Mouse (Mus musculus): ENCODE results near the gene Usp44. TPM values are rescaled to one million over a fixed set of nuclear protein-coding genes. Genes with fewer than 3 reads are reported as not detected.

Gene Usp44
- 0.15 and 0.16 TPM in 2 replicates for polyA plus RNA-seq (2012; rRNA removed)

DNA sequence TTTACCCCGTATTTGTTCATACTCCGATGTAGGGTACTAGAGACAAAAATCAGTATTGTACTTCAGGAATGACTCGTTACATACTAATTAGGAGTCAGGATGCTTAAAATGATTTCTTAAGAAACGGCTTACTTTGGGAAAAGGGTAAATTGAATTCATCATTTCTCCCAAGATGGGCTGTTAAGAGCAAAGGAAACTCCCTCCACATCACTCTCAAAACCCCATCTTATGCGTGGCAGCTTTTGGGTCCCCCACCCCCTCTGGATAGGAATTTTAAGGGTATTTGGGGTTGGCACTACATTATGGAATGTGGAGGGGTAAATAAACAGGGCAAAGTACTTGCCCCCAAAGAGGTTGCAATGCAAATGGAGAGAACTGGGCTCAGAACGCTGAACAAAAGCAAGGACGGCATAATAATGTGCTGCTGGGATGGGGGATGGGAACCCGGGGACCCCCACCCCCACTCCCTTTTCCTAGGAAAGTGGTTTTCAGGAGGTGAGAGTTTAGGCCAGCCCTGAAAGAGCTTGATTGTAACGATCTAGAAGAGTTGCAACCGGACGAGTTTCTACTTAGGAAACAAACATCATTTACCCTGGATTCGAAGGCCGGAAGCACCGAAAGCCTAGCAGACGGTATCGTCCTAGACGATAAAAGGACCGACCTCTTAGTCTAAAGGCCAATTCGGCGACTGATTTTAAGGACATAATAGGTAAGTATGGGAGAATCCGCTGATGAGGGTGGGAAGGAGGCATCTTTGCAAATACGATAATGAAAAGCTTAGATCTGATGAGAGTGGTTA lies at the start of gene Usp44:
TSS of gene Usp44 (plus strand) at position 625 of the 799 bp plus-strand sequence.

DNA sequence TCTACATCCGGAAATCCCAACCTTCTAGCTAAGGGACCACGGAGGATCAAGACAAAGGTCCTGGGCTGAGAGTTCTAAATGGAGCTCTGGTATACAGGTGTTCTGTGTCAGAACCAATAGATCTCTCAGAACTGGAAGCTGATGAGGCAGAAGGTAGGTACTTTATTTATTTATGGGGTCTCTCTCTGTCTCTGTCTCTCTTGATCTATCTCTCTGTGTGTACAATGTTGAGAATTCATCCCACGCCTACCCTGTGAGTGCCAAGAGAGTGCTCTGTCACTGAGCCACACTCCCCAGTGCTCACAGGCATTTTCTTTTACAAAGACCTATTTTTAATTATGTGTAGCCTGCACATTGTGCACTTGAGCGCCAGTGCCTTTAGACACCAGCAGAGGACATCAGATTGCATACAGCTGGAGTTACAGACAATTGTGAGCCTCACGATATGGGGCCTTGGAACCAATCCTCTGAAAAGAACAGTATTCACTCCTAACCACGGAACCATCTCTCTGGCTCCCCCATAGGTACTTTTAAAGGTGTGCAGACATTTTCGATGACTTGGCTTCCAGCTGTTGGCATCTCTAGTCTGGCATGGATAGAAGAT lies 65.8 kb downstream of the Usp44 start, which contains the start of gene Metap2:
TSS of gene Metap2 (minus strand) at position 51 of the 604 bp plus-strand sequence.

Other genes with a start within 250 kb of the Usp44 start
- 117 and 123 TPM in 2 replicates for gene Snrpf, start 241.8 kb upstream of the Usp44 start, polyA plus RNA-seq (2012; rRNA removed)
- 2.7 and 2.9 TPM in 2 replicates for gene Ntn4, start 190.9 kb upstream of the Usp44 start, polyA plus RNA-seq (2012; rRNA removed)
- gene Metap2, start 65.5 kb downstream of the Usp44 start, polyA plus RNA-seq (2012; rRNA removed): 149 and 152 TPM in 2 replicates
- 45.6 and 47.4 TPM in 2 replicates for gene Vezt, start 204.3 kb downstream of the Usp44 start, polyA plus RNA-seq (2012; rRNA removed)
- gene Fgd6, start 204.4 kb downstream of the Usp44 start, polyA plus RNA-seq (2012; rRNA removed): 2.7 and 3.0 TPM in 2 replicates